Mouse (Mus musculus) liver, embryonic 16.5 days (tissue): ENCODE data around the gene Ube2k. TPM values are rescaled to one million over a fixed set of nuclear protein-coding genes. Genes with fewer than 3 reads are reported as not detected.

ENCODE experiments used
- polyA plus RNA-seq: library from polyadenylated mRNA; unstranded; fragments of >200 nt; fragmentation: Nextera tagmentation; extraction: Ambion mirVana; gene quantifications from 2 replicates; pipeline ENCODE4 v1.2.1, GENCODE M21; 2015

The Ube2k gene
- polyA plus RNA-seq, 1 experiment from 2014 or later: 64.6 TPM

Other genes starting within 250 kb of the Ube2k start
- gene Rfc1, start 201.6 kb upstream of the Ube2k start, polyA plus RNA-seq: 31.6 and 36.1 TPM in 2 replicates
- 14.1 and 14.4 TPM in 2 replicates for gene Klb, start 188.9 kb upstream of the Ube2k start, polyA plus RNA-seq
- gene Rpl9, start 145.8 kb upstream of the Ube2k start, polyA plus RNA-seq: 482 and 527 TPM in 2 replicates
- 28.2 and 35.1 TPM in 2 replicates for gene Lias, start 145.7 kb upstream of the Ube2k start, polyA plus RNA-seq
- gene Ugdh, start 101.3 kb upstream of the Ube2k start, polyA plus RNA-seq: 26.8 and 31.8 TPM in 2 replicates
- not detected in 2 replicates for gene Gm43552, start 44.4 kb upstream of the Ube2k start, polyA plus RNA-seq
- 52.8 and 57.8 TPM in 2 replicates for gene Smim14, start within 50 bp of the Ube2k start, polyA plus RNA-seq
- 15.7 and 17.3 TPM in 2 replicates for gene Pds5a, start 161.0 kb downstream of the Ube2k start, polyA plus RNA-seq
- gene N4bp2, start 226.3 kb downstream of the Ube2k start, polyA plus RNA-seq: 7.4 and 7.5 TPM in 2 replicates